Comparison of ENCODE assay signal across 14 mouse cellular contexts in the genomic region with DNA sequence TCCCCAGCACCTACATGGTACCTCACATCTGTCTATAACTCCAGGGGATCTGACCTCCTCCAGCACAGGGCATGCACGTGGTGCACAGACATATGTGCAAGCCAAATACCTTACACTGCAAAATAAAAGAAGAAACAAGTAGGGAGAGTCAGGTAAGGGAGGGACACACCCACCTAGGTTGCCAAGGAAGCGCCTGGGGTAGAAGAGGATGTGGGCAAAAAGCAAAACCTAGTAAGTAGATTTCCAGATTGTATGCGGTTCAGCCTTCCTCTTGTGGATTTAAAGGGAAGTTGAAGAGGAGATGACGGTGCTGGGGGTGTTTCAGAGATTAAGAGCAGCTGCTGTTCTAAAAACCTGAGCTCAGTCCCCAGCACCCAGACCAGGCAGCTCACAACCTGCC. TPM values are rescaled to one million over a fixed set of nuclear protein-coding genes. Genes with fewer than 3 reads are reported as not detected.
DNase-seq lines count a peak whose midpoint lies in the region; ATAC-seq and TF ChIP-seq lines count a peak whose summit lies in the region.
"Had no signal": no experiment of that assay in that cellular context is flagged by ENCODE, and none has a peak within 500 bp of the region (broad histone marks: within the 10 kb centered on the region; RNA-seq: fewer than 3 reads in every experiment).

No protein-coding gene starts in this region.

- TF ChIP-seq CTCF in midbrain, postnatal 0 days (IDR thresholded peaks at IDR 0.05), result no peak

- DNase-seq in adrenal gland, postnatal 14 days, result peak; percentile 12
- DNase-seq in adrenal gland, adult (ENCODE audit: inconsistent age in 2 of 2, low spot score in 1 of 2), result no peak
- DNase-seq in MEL-GATA-1-ER (ENCODE audit: extremely low read depth, low read depth), result peak; percentile 85
- peak; percentile 55 for DNase-seq in lung, postnatal 36 days
- peak; percentile 53 to 77 for DNase-seq in thymus, adult 18-20 months
- DNase-seq in cerebellum, postnatal 4 days (ENCODE audit: low spot score in 2 of 2), result no peak
- DNase-seq in midbrain, postnatal 0 days (ENCODE audit: low spot score), result no peak
- DNase-seq in kidney, postnatal 10 days, result no peak
- DNase-seq: right cerebral cortex, postnatal 25 days had no signal

- H3K9ac ChIP-seq in midbrain, postnatal 0 days (replicated peaks; ENCODE audit: low read length, poor library complexity, severe bottlenecking), result no peak overlapping the region
- H3K9ac ChIP-seq: embryonic facial prominence, embryonic 12.5 days; limb, embryonic 15.5 days had no signal

- H3K27ac ChIP-seq in midbrain, postnatal 0 days (ENCODE audit: low read depth, low read length), result no peak overlapping the region
- H3K27ac ChIP-seq: embryonic facial prominence, embryonic 12.5 days; heart, embryonic 10.5 days; layer of hippocampus, adult 2 months; limb, embryonic 15.5 days had no signal

- no peaks in the 10 kb centered on the region for H3K36me3 ChIP-seq in midbrain, postnatal 0 days (ENCODE audit: insufficient read depth, low read length)

- no peak overlapping the region for H3K4me3 ChIP-seq in midbrain, postnatal 0 days (ENCODE audit: low read depth, low read length)
- H3K4me3 ChIP-seq: embryonic facial prominence, embryonic 12.5 days; heart, embryonic 10.5 days; layer of hippocampus, adult 2 months; limb, embryonic 15.5 days; myocyte had no signal

- H3K27me3 ChIP-seq in midbrain, postnatal 0 days (ENCODE audit: insufficient read depth, low read length), result no peaks in the 10 kb centered on the region

- H3K4me2 ChIP-seq in midbrain, postnatal 0 days (ENCODE audit: low read depth, low read length, poor library complexity, severe bottlenecking), result no peak overlapping the region
- H3K4me2 ChIP-seq: embryonic facial prominence, embryonic 12.5 days; limb, embryonic 15.5 days had no signal

- WGBS in midbrain, postnatal 0 days, result 62% methylated on average over 4 of the region's 4 CpGs

- H3K4me1 ChIP-seq in midbrain, postnatal 0 days (ENCODE audit: insufficient read depth, low read length), result 0 out of 2 replicates have a peak, but pooled peaks cover 5% of the 10 kb centered on the region

- no peaks in the 10 kb centered on the region for H3K9me3 ChIP-seq in midbrain, postnatal 0 days (ENCODE audit: low read length)
- H3K9me3 ChIP-seq: embryonic facial prominence, embryonic 12.5 days; heart, embryonic 10.5 days; limb, embryonic 15.5 days had no signal

- ATAC-seq in midbrain, postnatal 0 days (ENCODE audit: low FRiP score), result no peak

RNA-seq across cellular contexts. Expression of a gene that starts 1.7 kb away (rescaled TPM):
- 32.3 and 36.5 TPM in 2 replicates for total RNA-seq in adrenal gland, postnatal 14 days (2021)
- total RNA-seq in midbrain, postnatal 0 days (2014; rRNA removed), result 38.1 and 46.8 TPM in 2 replicates
- polyA plus RNA-seq in midbrain, postnatal 0 days (2015; fragmentation: Nextera tagmentation; extraction: Ambion mirVana), result 54.6 and 55.4 TPM in 2 replicates

RNA-seq across cellular contexts. Expression of a gene that starts 1.8 kb away (rescaled TPM):
- total RNA-seq in adrenal gland, postnatal 14 days (2021), result 0.48 and 1.4 TPM in 2 replicates
- 0.24 TPM in 1 of 2 replicates, not detected in the other for total RNA-seq in midbrain, postnatal 0 days (2014; rRNA removed)
- polyA plus RNA-seq in midbrain, postnatal 0 days (2015; fragmentation: Nextera tagmentation; extraction: Ambion mirVana), result 0.25 TPM in 1 of 2 replicates, not detected in the other
- total RNA-seq: layer of hippocampus, adult 2 months had no signal
- polyA plus RNA-seq: myocyte had no signal

RNA-seq across cellular contexts. Expression of a gene that starts 41.0 kb away (rescaled TPM):
- total RNA-seq in adrenal gland, postnatal 14 days (2021), result 94.2 and 101 TPM in 2 replicates
- 201 and 269 TPM in 2 replicates for total RNA-seq in midbrain, postnatal 0 days (2014; rRNA removed)
- polyA plus RNA-seq in midbrain, postnatal 0 days (2015; fragmentation: Nextera tagmentation; extraction: Ambion mirVana), result 232 and 238 TPM in 2 replicates

Comparison
In these comparisons a context has a peak if more than half of its experiments do, and no peak if none do; other contexts are left out.
1. DNase-seq: peak in adrenal gland, postnatal 14 days (single experiment), MEL-GATA-1-ER (single experiment), lung, postnatal 36 days (single experiment) and thymus, adult 18-20 months (2 of 2); none in adrenal gland, adult (0 of 2), cerebellum, postnatal 4 days (0 of 2), midbrain, postnatal 0 days (single experiment) and kidney, postnatal 10 days (single experiment).